Mouse (Mus musculus) CH12.LX (cell line): ENCODE measurements at regions not wholly inside any gene's neighbourhood (a gene's known extent, or its start where the extent isn't known, plus 50 kb on each side); places are given as distances from the start of the nearest gene placed in this dataset.

Experiments used
- CHD2 ChIP-seq: IDR thresholded peaks from 2 replicates; pipeline ENCODE4 v1.6.1; 2011; ENCODE audit warnings: low read length, improper control_type of control experiment
- CTCF ChIP-seq, 2 experiments: IDR thresholded peaks in 1 of 2; conservative IDR thresholded peaks in 1 of 2; 2 replicates each; pipeline ENCODE4 v1.5.1; 2011 to 2012; ENCODE audit warnings: low read depth in 2 of 2, low read length in 2 of 2, improper control_type of control experiment in 1 of 2, inconsistent platforms in 1 of 2, mild to moderate bottlenecking in 1 of 2, moderate library complexity in 1 of 2
- E2F4 ChIP-seq: IDR thresholded peaks from 2 replicates; pipeline ENCODE4 v1.6.1; 2011; ENCODE audit warnings: low read depth, low read length, improper control_type of control experiment; ENCODE audit not compliant: insufficient replicate concordance
- EP300 ChIP-seq: IDR thresholded peaks from 2 replicates; pipeline ENCODE4 v1.6.1; 2011; ENCODE audit warnings: low read length, improper control_type of control experiment
- GABPA ChIP-seq: IDR thresholded peaks from 2 replicates; pipeline ENCODE4 v1.6.1; 2012; ENCODE audit warnings: low read depth, low read length, improper control_type of control experiment, inconsistent platforms; ENCODE audit not compliant: insufficient replicate concordance
- MAX ChIP-seq: IDR thresholded peaks from 2 replicates; pipeline ENCODE4 v1.6.1; 2011; ENCODE audit warnings: low read length, improper control_type of control experiment
- MYC ChIP-seq: IDR thresholded peaks from 2 replicates; pipeline ENCODE4 v1.6.1; 2011; ENCODE audit warnings: low read depth, mild to moderate bottlenecking, improper control_type of control experiment, low read length
- POLR2A ChIP-seq: IDR thresholded peaks from 2 replicates; pipeline ENCODE4 v1.6.1; 2011; ENCODE audit warnings: low read depth, mild to moderate bottlenecking, improper control_type of control experiment, low read length
- RAD21 ChIP-seq: IDR thresholded peaks from 2 replicates; pipeline ENCODE4 v1.6.1; 2011; ENCODE audit warnings: low read depth, mild to moderate bottlenecking, low read length, improper control_type of control experiment, moderate library complexity
- SIN3A ChIP-seq: IDR thresholded peaks from 2 replicates; pipeline ENCODE4 v1.6.1; 2012; ENCODE audit warnings: low read length, improper control_type of control experiment, inconsistent platforms
- TCF12 ChIP-seq: IDR thresholded peaks from 2 replicates; pipeline ENCODE4 v1.6.1; 2014; ENCODE audit warnings: low read depth, mild to moderate bottlenecking, inconsistent platforms, low read length, improper control_type of control experiment
- ZC3H11A ChIP-seq: IDR thresholded peaks from 2 replicates; pipeline ENCODE4 v1.6.1; 2012; ENCODE audit warnings: low read depth, mild to moderate bottlenecking, inconsistent platforms, low read length, improper control_type of control experiment

GRCm38 (mm10) chr14:86441895-86442679, 698.9 kb downstream of the Diaph3 start:
- TF ChIP-seq CTCF (conservative IDR thresholded peaks at IDR 0.05 in 1 of 2, IDR thresholded peaks at IDR 0.05 in 1 of 2; ENCODE audit: low read depth in 2 of 2, low read length in 2 of 2), result no peak
- no peak for TF ChIP-seq TCF12
- TF ChIP-seq POLR2A, result no peak
- no peak for TF ChIP-seq CHD2
- no peak for TF ChIP-seq SIN3A
- no peak for TF ChIP-seq RAD21
- TF ChIP-seq EP300, result no peak
- TF ChIP-seq MAX, result no peak
- TF ChIP-seq GABPA, result no peak
- TF ChIP-seq E2F4, result no peak
- no peak for TF ChIP-seq ZC3H11A
- no peak for TF ChIP-seq MYC
